Mouse (Mus musculus): Measurements from ENCODE around the gene Cc2d2b. TPM values are rescaled to one million over a fixed set of nuclear protein-coding genes. Genes with fewer than 3 reads are reported as not detected.
A peak's percentile ranks its signal among the peaks of the same experiment; 100 is the strongest.

Cc2d2b gene
- polyA plus RNA-seq, 1 experiment: not detected

GRCm38 (mm10) chr19:40809858-40810257 is 61.3 kb downstream of the Cc2d2b start:
- TF ChIP-seq POLR2A (IDR thresholded peaks at IDR 0.05; ENCODE audit: low read depth, low read length) (no peak), CTCF (IDR thresholded peaks at IDR 0.05; ENCODE audit: extremely low read depth, insufficient read length, insufficient replicate concordance, low read depth, low read length) (no peak)
- WGBS: 77% methylated on average over 7 of the region's 7 CpGs

GRCm38 (mm10) chr19:40811840-40812239 is 63.3 kb downstream of the Cc2d2b start:
- Histone ChIP-seq H3K4me3 (ENCODE audit: low read depth, low read length) (no peak overlapping the region), H3K27me3 (ENCODE audit: control insufficient read depth, insufficient read depth, low read length) (no peaks in the 10 kb centered on the region), H3K4me1 (ENCODE audit: control insufficient read depth, insufficient read depth, insufficient read length, low read length) (no peaks in the 10 kb centered on the region), H3K36me3 (ENCODE audit: control insufficient read depth, insufficient read depth, low read length) (no peaks in the 10 kb centered on the region), H3K27ac (ENCODE audit: insufficient read depth, low read depth, low read length) (no peak overlapping the region)
- WGBS: 57% methylated on average over 4 of the region's 4 CpGs
- no peak for TF ChIP-seq POLR2A (IDR thresholded peaks at IDR 0.05; ENCODE audit: low read depth, low read length)
- TF ChIP-seq CTCF (IDR thresholded peaks at IDR 0.05; ENCODE audit: extremely low read depth, insufficient read length, insufficient replicate concordance, low read depth, low read length): no peak

More at GRCm38 (mm10) chr19:40809858-40810257, 61.3 kb downstream of the Cc2d2b start:
- H3K36me3 ChIP-seq (ENCODE audit: control insufficient read depth, insufficient read depth, low read length): no peaks in the 10 kb centered on the region
- H3K4me1 ChIP-seq (ENCODE audit: control insufficient read depth, insufficient read depth, insufficient read length, low read length): no peaks in the 10 kb centered on the region
- H3K27ac ChIP-seq (ENCODE audit: insufficient read depth, low read depth, low read length): no peak overlapping the region
- no peaks in the 10 kb centered on the region for H3K27me3 ChIP-seq (ENCODE audit: control insufficient read depth, insufficient read depth, low read length)
- no peak overlapping the region for H3K4me3 ChIP-seq (ENCODE audit: low read depth, low read length)

- no peaks in the 10 kb centered on the region for H3K36me3 ChIP-seq (ENCODE audit: control insufficient read depth, insufficient read depth, low read length)
- no peaks in the 10 kb centered on the region for H3K4me1 ChIP-seq (ENCODE audit: control insufficient read depth, insufficient read depth, insufficient read length, low read length)
- no peak overlapping the region for H3K27ac ChIP-seq (ENCODE audit: insufficient read depth, low read depth, low read length)
- no peak overlapping the region for H3K4me3 ChIP-seq (ENCODE audit: low read depth, low read length)
- no peak for TF ChIP-seq CTCF (IDR thresholded peaks at IDR 0.05; ENCODE audit: extremely low read depth, insufficient read length, insufficient replicate concordance, low read depth, low read length)
- TF ChIP-seq POLR2A (IDR thresholded peaks at IDR 0.05; ENCODE audit: low read depth, low read length): no peak
- 67% methylated on average over 3 of the region's 3 CpGs for WGBS
- no peaks in the 10 kb centered on the region for H3K27me3 ChIP-seq (ENCODE audit: control insufficient read depth, insufficient read depth, low read length)
These were observed 64.2 kb downstream of the Cc2d2b start for GRCm38 (mm10) chr19:40812778-40813177.

GRCm38 (mm10) chr19:40813385-40813784 is 64.8 kb downstream of the Cc2d2b start:
- H3K36me3 ChIP-seq (ENCODE audit: control insufficient read depth, insufficient read depth, low read length): no peaks in the 10 kb centered on the region
- no peak for TF ChIP-seq CTCF (IDR thresholded peaks at IDR 0.05; ENCODE audit: extremely low read depth, insufficient read length, insufficient replicate concordance, low read depth, low read length)
- TF ChIP-seq POLR2A (IDR thresholded peaks at IDR 0.05; ENCODE audit: low read depth, low read length): no peak
- H3K4me3 ChIP-seq (ENCODE audit: low read depth, low read length): no peak overlapping the region
- WGBS: 61% methylated on average over 14 of the region's 14 CpGs
- H3K4me1 ChIP-seq (ENCODE audit: control insufficient read depth, insufficient read depth, insufficient read length, low read length): no peaks in the 10 kb centered on the region
- H3K27ac ChIP-seq (ENCODE audit: insufficient read depth, low read depth, low read length): no peak overlapping the region
- no peaks in the 10 kb centered on the region for H3K27me3 ChIP-seq (ENCODE audit: control insufficient read depth, insufficient read depth, low read length)

GRCm38 (mm10) chr19:40815645-40816183 is 67.2 kb downstream of the Cc2d2b start:
- no peak for TF ChIP-seq POLR2A (IDR thresholded peaks at IDR 0.05; ENCODE audit: low read depth, low read length)
- no peak for TF ChIP-seq CTCF (IDR thresholded peaks at IDR 0.05; ENCODE audit: extremely low read depth, insufficient read length, insufficient replicate concordance, low read depth, low read length)
- H3K4me3 ChIP-seq (ENCODE audit: low read depth, low read length): no peak overlapping the region
- no peaks in the 10 kb centered on the region; the same call in 1 of the 2 replicates for H3K4me1 ChIP-seq (ENCODE audit: control insufficient read depth, insufficient read depth, insufficient read length, low read length)
- H3K27ac ChIP-seq (ENCODE audit: insufficient read depth, low read depth, low read length): no peak overlapping the region
- H3K36me3 ChIP-seq (ENCODE audit: control insufficient read depth, insufficient read depth, low read length): no peaks in the 10 kb centered on the region
- WGBS: 72% methylated on average over 7 of the region's 7 CpGs
- no peaks in the 10 kb centered on the region for H3K27me3 ChIP-seq (ENCODE audit: control insufficient read depth, insufficient read depth, low read length)

- H3K4me1 ChIP-seq (ENCODE audit: control insufficient read depth, insufficient read depth, insufficient read length, low read length): no peaks in the 10 kb centered on the region; the same call in 1 of the 2 replicates
- no peak overlapping the region for H3K4me3 ChIP-seq (ENCODE audit: low read depth, low read length)
- WGBS: 83% methylated on average over 6 of the region's 6 CpGs
- H3K36me3 ChIP-seq (ENCODE audit: control insufficient read depth, insufficient read depth, low read length): no peaks in the 10 kb centered on the region
- no peaks in the 10 kb centered on the region for H3K27me3 ChIP-seq (ENCODE audit: control insufficient read depth, insufficient read depth, low read length)
- TF ChIP-seq POLR2A (IDR thresholded peaks at IDR 0.05; ENCODE audit: low read depth, low read length): no peak
- no peak for TF ChIP-seq CTCF (IDR thresholded peaks at IDR 0.05; ENCODE audit: extremely low read depth, insufficient read length, insufficient replicate concordance, low read depth, low read length)
- no peak overlapping the region for H3K27ac ChIP-seq (ENCODE audit: insufficient read depth, low read depth, low read length)
These were observed 69.5 kb downstream of the Cc2d2b start for GRCm38 (mm10) chr19:40817901-40818532.

GRCm38 (mm10) chr19:40818764-40819163 is 70.2 kb downstream of the Cc2d2b start:
- H3K4me1 ChIP-seq (ENCODE audit: control insufficient read depth, insufficient read depth, insufficient read length, low read length): no peaks in the 10 kb centered on the region; the same call in 1 of the 2 replicates
- H3K4me3 ChIP-seq (ENCODE audit: low read depth, low read length): no peak overlapping the region
- H3K27me3 ChIP-seq (ENCODE audit: control insufficient read depth, insufficient read depth, low read length): no peaks in the 10 kb centered on the region
- H3K27ac ChIP-seq (ENCODE audit: insufficient read depth, low read depth, low read length): no peak overlapping the region
- peak; percentile 7; the same call in 1 of the 2 replicates for TF ChIP-seq CTCF (IDR thresholded peaks at IDR 0.05; ENCODE audit: extremely low read depth, insufficient read length, insufficient replicate concordance, low read depth, low read length)
- no peak for TF ChIP-seq POLR2A (IDR thresholded peaks at IDR 0.05; ENCODE audit: low read depth, low read length)
- WGBS: 12% methylated on average over 7 of the region's 7 CpGs
- H3K36me3 ChIP-seq (ENCODE audit: control insufficient read depth, insufficient read depth, low read length): no peaks in the 10 kb centered on the region

Measured in small intestine, adult 2 months (tissue).